Mouse (Mus musculus): ENCODE results near the gene Vars2. TPM values are rescaled to one million over a fixed set of nuclear protein-coding genes. Genes with fewer than 3 reads are reported as not detected.

Gene Vars2
- total RNA-seq, 2 experiments from 2014 or later, result 41.8 to 43.4 TPM

- DNase-seq, result no peak
These were observed 25.0 kb upstream of the Vars2 start for GRCm38 (mm10) chr17:35692368-35692767.

- no peak for DNase-seq
These were observed 24.4 kb upstream of the Vars2 start for GRCm38 (mm10) chr17:35691811-35692210.

- no peak for DNase-seq
These were observed 22.7 kb upstream of the Vars2 start for GRCm38 (mm10) chr17:35689936-35690645.

GRCm38 (mm10) chr17:35688347-35689175 lies 21.2 kb upstream of the Vars2 start:
- DNase-seq, result no peak

- no peak for DNase-seq
These were observed 17.7 kb upstream of the Vars2 start for GRCm38 (mm10) chr17:35685061-35685460.

- DNase-seq, result no peak
These were observed 14.6 kb upstream of the Vars2 start for GRCm38 (mm10) chr17:35681986-35682385.

GRCm38 (mm10) chr17:35680591-35680990 lies 13.2 kb upstream of the Vars2 start:
- DNase-seq, result no peak

GRCm38 (mm10) chr17:35673416-35674035 lies 6.1 kb upstream of the Vars2 start, which contains the start of gene Gtf2h4:
TSS of gene Gtf2h4 (minus strand) at chr17:35673739.
- DNase-seq, result peak; percentile 81 to 85

- no peak for DNase-seq
These were observed 5.1 kb upstream of the Vars2 start for GRCm38 (mm10) chr17:35672527-35672926.

GRCm38 (mm10) chr17:35671846-35672245 lies 4.5 kb upstream of the Vars2 start:
- DNase-seq, result no peak

- no peak for DNase-seq
These were observed 2.3 kb upstream of the Vars2 start for GRCm38 (mm10) chr17:35669731-35670130.

GRCm38 (mm10) chr17:35666851-35667256 lies 538 bp downstream of the Vars2 start:
- DNase-seq, result no peak

GRCm38 (mm10) chr17:35665957-35666515 lies 1.4 kb downstream of the Vars2 start:
- DNase-seq, result no peak

GRCm38 (mm10) chr17:35653086-35653485 lies 14.3 kb downstream of the Vars2 start:
- DNase-seq, result no peak

GRCm38 (mm10) chr17:35649429-35649828 lies 18.0 kb downstream of the Vars2 start:
- no peak for DNase-seq

- no peak for DNase-seq
These were observed 23.7 kb downstream of the Vars2 start, which contains the start of gene Mucl3 for GRCm38 (mm10) chr17:35643609-35644236. TSS of gene Mucl3 (minus strand) at chr17:35643695.

GRCm38 (mm10) chr17:35639352-35639751 lies 28.0 kb downstream of the Vars2 start:
- no peak for DNase-seq

GRCm38 (mm10) chr17:35638475-35639190 lies 28.8 kb downstream of the Vars2 start:
- no peak for DNase-seq

- DNase-seq, result no peak
These were observed 31.0 kb downstream of the Vars2 start for GRCm38 (mm10) chr17:35636363-35636762.

- peak; percentile 62 to 78 for DNase-seq
These were observed 31.7 kb downstream of the Vars2 start for GRCm38 (mm10) chr17:35635699-35636111.

- no peak for DNase-seq
These were observed 32.2 kb downstream of the Vars2 start for GRCm38 (mm10) chr17:35635202-35635601.

- peak; percentile 18 to 38 for DNase-seq
These were observed 33.4 kb downstream of the Vars2 start for GRCm38 (mm10) chr17:35633992-35634391.

Measured in layer of hippocampus, postnatal 36 days (tissue).